Mouse (Mus musculus): Measurements from ENCODE around the gene Cetn4.

GRCm38 (mm10) chr3:37259331-37259999 is 53.0 kb downstream of the Cetn4 start:
- no peak for TF ChIP-seq POLR2A (IDR thresholded peaks at IDR 0.05; ENCODE audit: insufficient read depth, low read depth, low read length)
- no peak for TF ChIP-seq EP300 (IDR thresholded peaks at IDR 0.05; ENCODE audit: insufficient read depth, low read depth, low read length)

Data from heart, adult 2 months (tissue).